Mouse (Mus musculus): ENCODE measurements around the gene Prkd2. TPM values are rescaled to one million over a fixed set of nuclear protein-coding genes. Genes with fewer than 3 reads are reported as not detected.

Gene Prkd2
- total RNA-seq, 2 experiments from 2014 or later: 3.8 to 7.3 TPM

DNA sequence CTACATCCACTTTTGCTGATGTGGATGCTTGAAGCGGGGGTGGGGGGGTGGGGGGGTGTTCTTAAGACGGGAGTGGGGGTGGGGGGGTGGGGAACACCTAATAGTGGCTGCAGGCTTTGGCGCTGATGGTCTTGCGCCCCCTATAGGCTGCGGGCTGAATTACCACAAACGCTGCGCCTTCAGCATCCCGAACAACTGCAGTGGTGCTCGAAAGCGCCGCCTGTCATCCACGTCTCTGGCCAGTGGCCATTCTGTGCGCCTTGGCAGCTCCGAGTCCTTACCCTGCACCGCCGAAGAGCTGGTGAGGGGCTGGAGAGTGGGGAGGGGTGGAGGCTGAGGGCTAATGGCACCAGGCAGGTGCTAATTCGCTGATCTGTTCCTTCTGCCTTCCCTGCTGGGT lies 5.9 kb downstream of the Prkd2 start:
- intact Hi-C loops (cut with DNase I): no loop called here
- peak; percentile 72 to 75 for DNase-seq (ENCODE audit: low spot score in 2 of 2)

DNA sequence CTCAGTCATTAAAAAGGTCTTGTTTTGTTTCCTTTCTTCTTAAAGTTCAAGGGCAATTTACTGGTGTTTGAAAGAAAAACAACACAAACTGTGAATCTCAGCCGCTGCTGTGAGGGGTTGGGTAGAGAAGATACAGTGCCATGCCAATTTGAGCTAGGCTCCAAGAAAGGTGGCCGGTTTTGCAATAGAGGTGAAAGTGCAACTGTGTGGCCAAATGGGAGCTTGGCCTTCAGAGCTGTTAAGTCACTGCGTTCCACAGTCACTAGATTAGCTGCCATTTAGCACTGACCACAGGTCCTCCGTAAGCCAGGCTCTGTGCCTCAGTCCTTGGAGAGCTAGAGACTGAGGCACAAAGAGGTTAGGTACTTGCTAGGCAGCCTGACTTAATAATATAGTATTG lies 8.9 kb downstream of the Prkd2 start:
- intact Hi-C loops (cut with DNase I): no loop called here
- no peak for DNase-seq (ENCODE audit: low spot score in 2 of 2)

DNA sequence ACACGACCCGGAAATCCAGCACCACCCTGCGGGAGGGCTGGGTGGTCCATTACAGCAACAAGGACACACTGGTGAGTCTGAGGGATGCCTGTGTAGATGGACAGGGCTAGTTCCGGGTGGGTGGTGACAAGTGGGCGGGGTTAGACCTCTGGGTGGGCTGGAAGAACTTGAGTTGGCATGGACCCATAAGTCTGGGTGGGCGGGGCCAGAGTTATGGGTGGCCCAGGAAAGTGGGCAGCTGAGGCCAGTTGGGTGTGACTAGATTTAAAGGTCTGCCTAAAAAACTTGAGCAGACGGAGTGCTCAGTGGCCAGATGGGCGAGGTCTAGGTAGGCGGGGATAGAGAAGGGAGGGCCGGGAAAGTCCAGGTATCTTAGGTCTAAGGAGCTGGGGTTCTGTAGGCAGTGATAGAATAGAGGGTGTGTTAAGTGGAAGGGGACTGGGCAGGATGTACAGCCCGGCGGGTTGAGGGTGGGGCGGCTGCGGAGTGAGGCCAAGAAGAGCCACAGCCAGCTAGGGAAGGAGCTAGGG lies 10.7 kb downstream of the Prkd2 start:
- DNase-seq (ENCODE audit: low spot score in 2 of 2): peak in 1 of 2 experiments; percentile 50
- intact Hi-C loops (cut with DNase I): no loop called here

DNA sequence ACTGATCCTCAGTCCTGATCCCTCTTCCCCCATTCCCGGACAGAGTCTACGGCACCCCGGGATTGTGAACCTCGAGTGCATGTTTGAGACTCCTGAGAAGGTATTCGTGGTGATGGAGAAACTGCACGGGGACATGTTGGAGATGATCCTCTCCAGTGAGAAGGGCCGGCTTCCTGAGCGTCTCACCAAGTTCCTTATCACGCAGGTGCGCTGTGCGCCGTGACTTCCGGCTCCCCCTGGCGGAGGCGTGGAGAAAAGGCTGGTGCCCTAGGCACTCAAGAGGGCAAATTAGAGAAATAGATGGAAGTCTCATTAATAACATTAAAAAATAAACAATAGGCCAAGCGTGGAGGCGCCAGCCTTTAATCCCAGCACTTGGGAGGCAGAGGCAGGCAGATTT lies 15.6 kb downstream of the Prkd2 start:
- DNase-seq (ENCODE audit: low spot score in 2 of 2): no peak
- intact Hi-C loops (cut with DNase I): no loop called here

DNA sequence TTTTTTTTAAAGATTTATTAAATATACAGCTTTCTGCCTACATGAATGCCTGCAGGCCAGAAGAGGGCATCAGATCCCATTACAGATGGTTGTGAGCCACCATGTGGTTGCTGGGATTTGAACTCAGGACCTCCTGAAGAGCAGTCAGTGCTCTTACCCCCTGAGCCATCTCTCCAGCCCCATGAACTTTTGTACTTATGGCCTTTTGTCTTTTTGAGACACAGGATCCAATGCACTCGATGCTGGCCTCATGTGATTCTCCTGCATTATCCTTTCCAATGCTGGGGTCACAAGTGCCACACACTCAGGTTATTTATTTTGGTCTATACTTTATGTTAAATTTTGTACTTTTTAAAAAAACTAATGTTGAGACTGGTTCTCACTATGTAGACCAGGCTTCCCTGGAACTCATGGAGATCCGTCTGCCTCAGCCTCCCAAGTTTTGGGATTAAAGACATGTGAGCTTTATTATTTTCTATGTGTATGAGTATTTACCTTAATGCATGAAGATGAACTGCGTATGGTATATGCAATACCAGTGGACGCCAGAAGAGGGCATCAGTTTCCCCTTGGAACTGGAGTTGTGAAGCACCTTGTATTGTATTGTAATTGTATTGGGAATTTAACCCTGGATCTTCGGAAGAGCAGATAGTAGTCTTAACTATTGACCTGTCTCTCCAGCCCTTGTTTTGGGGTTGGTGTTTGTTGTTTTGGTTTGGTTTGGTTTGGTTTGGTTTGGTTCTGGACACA lies 17.4 kb downstream of the Prkd2 start:
- intact Hi-C loops (cut with DNase I): no loop called here
- peak in 1 of 2 experiments; percentile 77 for DNase-seq (ENCODE audit: low spot score in 2 of 2)

DNA sequence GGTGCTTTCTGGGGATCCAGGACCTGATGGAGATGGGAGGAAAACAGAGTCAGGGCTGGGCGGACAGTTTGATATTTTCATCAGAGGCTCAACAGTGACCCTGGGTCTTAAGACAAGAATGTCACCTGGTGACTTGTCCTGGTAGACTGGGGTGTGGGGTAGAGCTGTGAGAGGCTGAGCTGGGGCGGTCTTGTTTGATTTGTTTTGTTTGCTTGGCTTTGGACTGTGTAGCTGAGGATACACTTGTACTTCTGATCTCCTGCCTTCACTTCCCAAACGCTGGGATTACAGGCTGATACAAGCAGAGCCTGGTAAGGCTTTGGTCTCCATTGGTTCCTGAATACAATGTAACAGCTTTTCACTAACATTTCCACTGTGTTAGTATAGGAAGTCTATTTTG lies 24.8 kb downstream of the Prkd2 start:
- no peak for DNase-seq (ENCODE audit: low spot score in 2 of 2)
- intact Hi-C loops (cut with DNase I): no loop called here

DNA sequence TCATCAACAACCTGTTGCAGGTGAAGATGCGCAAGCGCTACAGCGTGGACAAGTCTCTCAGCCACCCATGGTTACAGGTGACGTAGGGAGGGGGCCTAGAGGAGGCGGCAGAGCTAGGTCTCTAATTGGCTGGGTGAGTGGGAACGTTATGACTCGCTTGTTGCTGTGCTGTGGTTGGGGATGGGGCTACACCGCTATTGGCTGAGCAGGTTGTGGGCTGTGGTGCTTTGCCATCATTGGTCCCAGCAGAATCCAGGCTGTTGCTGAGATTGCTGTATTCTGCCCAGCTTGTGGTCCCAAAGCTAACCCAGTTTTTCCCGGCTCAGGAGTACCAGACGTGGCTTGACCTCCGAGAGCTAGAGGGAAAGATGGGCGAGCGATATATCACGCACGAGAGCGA lies 26.8 kb downstream of the Prkd2 start:
- intact Hi-C loops (cut with DNase I): no loop called here
- peak; percentile 92 to 99 for DNase-seq (ENCODE audit: low spot score in 2 of 2)

DNA sequence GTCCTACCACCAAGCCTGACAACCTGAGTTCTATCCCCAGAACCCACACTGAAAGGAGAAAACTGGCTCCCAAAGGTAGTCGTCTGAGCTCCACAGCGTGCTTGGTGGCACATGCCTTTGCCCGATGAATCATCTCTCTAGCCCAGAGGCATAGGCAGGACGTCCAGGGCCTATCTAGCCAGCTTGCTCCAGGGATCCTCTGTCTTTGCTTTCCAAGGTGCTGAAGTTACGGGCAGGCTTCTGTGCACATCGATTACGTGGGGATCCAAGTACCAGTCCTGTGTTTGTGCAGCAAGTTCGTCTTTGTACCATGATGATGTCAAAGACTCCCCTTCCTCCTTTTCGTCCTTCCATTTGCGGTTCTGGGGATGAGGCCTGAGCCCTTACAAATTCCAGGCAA lies 28.9 kb downstream of the Prkd2 start:
- DNase-seq (ENCODE audit: low spot score in 2 of 2): no peak
- intact Hi-C loops (cut with DNase I): loop anchor here (5.0 kb wide), 1 partner anchor 41 kb away; no protein-coding TSS in a partner anchor

DNA sequence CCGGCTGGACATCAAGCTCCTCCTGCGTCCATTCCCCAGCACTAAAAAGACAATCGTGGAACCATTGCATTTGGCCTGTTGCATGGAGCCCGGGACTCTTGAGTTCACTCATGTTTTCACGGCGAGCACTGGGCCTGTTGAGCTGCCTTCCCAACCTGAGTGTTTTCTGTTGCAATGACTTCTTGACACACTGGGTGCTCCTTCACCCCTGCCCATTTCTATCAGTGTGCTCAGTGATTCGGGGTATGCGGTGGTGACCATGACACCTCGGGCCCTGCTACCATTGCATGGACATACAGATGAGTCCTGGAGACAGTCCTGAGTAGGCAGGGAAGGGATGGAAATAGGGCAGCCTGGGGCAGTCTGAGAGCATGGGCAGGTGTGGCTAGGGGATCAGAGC lies 29.8 kb downstream of the Prkd2 start:
- no peak for DNase-seq (ENCODE audit: low spot score in 2 of 2)
- intact Hi-C loops (cut with DNase I): loop anchor here (5.0 kb wide), 1 partner anchor 40 kb away; no protein-coding TSS in a partner anchor

DNA sequence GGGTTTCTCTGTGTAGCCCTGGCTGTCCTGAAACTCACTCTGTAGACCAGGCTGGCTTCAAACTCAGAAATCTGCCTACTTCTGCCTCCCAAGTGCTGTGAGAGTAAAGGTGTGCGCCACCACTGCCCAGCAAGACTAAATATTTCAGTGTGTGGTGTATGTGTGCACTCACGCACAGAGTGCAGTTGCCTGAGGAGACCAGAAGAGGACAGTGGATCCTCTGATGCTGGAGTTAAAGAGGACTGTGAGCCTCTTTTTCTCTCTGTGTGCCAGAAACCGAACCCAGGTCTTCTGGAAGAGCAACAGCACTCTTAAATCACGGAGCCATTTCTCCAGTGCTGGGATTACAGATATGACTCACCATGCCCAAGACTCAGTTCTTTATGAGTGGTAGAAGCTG lies 30.7 kb downstream of the Prkd2 start:
- intact Hi-C loops (cut with DNase I): loop anchor here (5.0 kb wide), 1 partner anchor 39 kb away; no protein-coding TSS in a partner anchor
- no peak for DNase-seq (ENCODE audit: low spot score in 2 of 2)

DNA sequence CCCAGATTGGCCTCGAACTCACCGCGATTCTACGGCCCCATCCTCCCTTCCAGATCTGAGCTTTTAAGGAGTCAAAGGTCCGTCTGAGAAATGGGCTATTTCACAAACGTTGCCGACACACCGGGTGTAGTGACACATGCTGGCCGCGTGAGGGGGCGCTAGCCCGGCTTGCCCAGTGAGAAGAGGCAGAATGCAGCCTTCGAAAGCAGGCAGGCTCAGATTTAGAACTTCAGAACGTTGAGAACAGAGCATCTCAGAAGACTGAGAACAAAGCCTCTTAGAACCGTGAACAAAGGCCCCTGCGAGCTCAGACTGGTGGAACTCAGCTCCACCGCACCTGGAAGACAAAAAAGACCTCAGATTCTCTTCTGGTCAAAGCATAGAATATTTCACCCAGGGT lies 31.5 kb downstream of the Prkd2 start:
- intact Hi-C loops (cut with DNase I): loop anchor here (5.0 kb wide), 1 partner anchor 38 kb away; no protein-coding TSS in a partner anchor
- DNase-seq (ENCODE audit: low spot score in 2 of 2): peak; percentile 73 to 83

DNA sequence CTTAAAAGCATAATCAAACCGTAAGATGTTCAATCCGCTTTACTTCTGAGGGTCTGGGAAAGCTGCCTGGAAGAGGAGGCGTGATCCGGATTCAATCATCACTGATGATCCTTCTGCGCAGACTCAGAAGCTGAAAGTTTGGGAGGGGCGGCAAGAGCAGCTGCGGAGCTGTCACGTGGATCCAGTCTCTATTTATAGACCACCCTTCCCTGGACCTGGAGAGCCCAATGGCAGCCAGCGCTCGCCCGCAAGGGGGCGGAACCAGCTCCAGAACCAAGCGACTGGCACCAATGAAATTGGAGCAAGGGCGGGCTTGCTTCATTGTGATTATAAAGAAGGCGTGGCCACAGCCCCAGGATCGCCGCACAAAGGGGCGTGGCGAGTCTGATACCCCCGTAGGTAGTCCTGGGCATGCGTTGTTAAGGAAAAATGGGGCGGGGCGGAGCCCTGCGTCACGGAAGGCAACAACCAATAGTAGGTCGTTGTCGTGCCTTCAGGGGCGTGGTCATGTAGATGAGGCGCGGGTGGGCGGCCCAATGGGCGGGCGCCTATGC lies 32.1 kb downstream of the Prkd2 start:
- peak; percentile 100 for DNase-seq (ENCODE audit: low spot score in 2 of 2)
- intact Hi-C loops (cut with DNase I): loop anchor here (5.0 kb wide), 1 partner anchor 37 kb away; no protein-coding TSS in a partner anchor

DNA sequence AGATGAGACGGTGACA lies 32.4 kb downstream of the Prkd2 start, which contains the start of gene Dact3:
Gene Dact3, plus strand, starts transcription at position 8 of the 16 bp plus-strand sequence.
- no peak for DNase-seq (ENCODE audit: low spot score in 2 of 2)

DNA sequence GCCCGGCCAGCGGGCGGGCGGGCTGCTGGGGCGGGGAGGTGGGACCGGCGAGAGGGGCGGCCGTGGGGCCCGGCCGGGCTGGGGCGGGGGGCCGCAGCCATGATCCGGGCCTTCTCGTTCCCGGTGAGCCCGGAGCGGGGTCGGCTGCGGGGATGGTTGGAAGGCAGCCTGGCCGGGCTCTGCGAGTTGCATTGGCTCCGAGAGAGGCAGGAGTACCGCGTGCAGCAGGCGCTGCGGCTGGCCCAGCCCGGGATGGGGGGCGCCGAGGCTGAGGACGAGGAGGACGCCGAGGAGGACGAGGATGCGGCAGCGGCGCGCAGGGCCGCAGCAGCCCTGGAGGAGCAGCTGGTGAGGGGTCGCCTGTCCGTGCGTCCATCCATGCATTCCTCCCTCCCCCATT lies 32.6 kb downstream of the Prkd2 start:
- DNase-seq (ENCODE audit: low spot score in 2 of 2): no peak
- intact Hi-C loops (cut with DNase I): no loop called here

More for the DNA sequence above, 32.4 kb downstream of the Prkd2 start, which contains the start of gene Dact3:
- intact Hi-C loops (cut with DNase I): no loop called here

DNA sequence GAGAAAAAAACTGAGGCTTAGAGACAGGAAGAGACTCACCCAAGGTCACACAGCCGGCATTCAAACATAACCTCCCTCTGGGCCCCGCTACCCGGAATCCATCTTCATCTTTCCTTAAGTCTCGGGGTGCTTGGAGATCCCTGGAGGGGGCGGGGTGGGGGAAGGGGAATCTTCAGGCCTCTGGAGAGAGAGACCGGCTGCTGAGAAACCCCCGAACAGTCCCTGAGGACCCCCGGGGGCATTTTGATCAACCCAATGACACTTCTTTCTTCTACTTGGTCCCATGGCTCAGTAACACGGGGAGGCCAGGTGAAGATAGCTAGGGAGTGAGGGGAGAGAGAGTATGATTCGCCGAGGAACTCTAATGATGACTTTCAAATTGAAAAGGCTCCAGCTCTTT lies 33.3 kb downstream of the Prkd2 start:
- intact Hi-C loops (cut with DNase I): loop anchor here (1.0 kb wide), 1 partner anchor 15 kb away; the partner anchor contains the start of gene Gng8
- no peak for DNase-seq (ENCODE audit: low spot score in 2 of 2)

DNA sequence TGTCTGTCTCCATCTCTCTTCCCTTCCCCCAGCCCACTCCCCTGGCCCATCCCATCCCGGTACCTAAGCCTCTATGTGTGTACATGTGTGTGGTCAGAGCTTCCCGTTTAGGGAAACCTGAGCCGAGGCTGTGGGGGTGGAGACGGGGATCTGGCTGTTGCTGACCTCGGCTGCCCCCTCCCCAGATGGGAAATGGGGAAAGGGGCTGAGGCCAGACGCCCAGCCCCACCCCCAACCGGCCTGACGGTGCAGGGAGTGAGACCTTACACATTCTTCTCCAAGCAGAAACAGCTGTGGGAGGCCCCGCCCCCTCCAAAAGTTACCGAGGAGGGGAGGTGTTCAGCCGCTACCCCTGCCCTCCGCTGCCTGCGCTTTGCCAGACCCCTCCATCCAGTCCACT lies 33.9 kb downstream of the Prkd2 start:
- DNase-seq (ENCODE audit: low spot score in 2 of 2): no peak
- intact Hi-C loops (cut with DNase I): loop anchor here (1.0 kb wide), 1 partner anchor 15 kb away; the partner anchor contains the start of gene Gng8

DNA sequence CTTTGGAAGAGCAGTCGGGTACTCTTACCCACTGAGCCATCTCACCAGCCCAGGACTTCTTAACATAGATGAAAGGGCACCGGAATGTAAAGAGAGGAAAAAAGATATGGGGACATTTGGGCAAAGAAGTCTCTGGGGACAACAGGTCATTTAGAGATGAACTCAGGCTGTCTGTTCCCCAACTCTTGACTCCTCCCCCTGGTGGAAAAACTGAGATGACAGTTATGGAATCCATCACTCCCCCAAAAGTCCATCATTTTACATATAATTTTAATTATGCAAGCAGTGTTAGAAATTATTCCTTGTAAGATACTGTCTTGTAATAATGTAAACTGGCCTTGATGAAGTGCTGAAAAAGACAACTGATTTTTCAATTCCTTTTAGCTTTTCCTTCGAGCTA lies 35.0 kb downstream of the Prkd2 start:
- no peak for DNase-seq (ENCODE audit: low spot score in 2 of 2)
- intact Hi-C loops (cut with DNase I): no loop called here

DNA sequence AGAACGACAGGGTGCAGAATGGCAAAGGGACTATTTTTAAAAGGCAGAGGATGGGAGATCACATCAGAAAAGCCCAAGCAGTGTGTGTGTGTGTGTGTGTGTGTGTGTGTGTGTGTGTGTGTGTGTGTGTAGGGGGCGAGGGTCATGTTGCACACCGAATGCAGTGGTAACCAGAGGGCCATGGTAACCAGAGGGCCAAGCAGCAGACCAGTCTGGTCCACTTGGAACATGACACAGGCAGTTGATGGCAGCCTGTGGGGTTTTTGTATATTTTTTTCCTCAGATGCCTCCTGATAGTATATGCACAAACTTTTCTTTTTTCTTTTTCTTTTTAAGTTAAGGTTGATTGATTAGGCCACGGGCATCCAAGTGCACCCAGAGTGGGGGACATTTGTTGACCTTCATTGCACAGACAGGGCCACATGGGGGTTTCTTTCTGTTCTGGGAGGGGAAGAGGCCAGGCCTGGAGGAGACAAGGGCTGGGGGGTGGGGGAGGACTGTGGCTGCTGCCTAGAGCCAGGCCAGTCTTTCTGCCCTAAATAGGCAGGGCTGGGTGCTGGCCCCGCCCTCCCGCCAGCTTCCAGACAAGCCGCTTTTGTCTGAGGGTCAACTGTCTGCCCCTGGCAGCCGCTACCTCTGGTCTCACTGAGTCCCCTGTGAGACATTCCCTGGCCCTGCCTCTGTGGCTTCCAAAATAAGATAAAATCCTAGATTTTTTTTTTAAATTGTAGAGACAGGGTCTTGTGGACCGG lies 37.3 kb downstream of the Prkd2 start:
- no peak for DNase-seq (ENCODE audit: low spot score in 2 of 2)
- intact Hi-C loops (cut with DNase I): no loop called here

DNA sequence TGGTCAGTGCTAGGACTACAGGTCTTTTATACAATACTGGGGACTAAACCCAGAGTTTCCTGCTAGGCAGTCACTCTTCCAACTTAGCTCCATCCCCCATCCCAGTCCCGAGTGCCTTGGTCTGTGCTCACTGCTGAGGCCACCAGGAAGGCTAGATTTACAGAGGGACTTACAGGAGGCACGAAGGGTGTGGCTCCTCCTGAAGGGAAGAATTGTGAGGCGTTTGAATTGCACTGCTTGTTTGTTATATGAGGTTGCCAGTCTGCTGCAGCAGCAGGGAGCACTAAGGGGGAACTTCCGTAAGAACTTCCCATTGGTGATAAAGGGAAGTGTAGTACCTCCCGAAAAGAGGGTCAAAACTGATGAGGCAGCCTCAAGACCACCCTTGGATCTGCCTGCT lies 37.9 kb downstream of the Prkd2 start:
- intact Hi-C loops (cut with DNase I): no loop called here
- no peak for DNase-seq (ENCODE audit: low spot score in 2 of 2)

DNA sequence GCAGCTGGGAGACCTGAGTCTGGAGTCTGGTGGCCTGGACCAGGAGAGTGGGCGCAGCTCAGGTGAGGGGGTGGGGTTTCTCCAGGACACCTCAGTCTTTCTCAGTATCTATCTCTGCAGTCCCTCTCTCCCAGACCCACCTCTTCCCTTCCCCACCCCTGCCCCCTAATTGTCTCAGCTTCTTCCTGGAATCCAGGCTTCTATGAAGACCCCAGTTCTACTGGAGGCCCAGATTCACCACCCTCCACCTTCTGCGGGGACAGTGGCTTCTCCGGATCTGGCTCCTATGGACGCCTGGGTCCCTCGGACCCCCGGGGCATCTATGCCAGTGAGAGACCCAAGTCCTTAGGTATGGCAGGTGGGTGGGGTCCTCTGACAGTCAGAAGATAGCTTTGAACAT lies 40.5 kb downstream of the Prkd2 start:
- DNase-seq (ENCODE audit: low spot score in 2 of 2): no peak
- intact Hi-C loops (cut with DNase I): no loop called here

DNA sequence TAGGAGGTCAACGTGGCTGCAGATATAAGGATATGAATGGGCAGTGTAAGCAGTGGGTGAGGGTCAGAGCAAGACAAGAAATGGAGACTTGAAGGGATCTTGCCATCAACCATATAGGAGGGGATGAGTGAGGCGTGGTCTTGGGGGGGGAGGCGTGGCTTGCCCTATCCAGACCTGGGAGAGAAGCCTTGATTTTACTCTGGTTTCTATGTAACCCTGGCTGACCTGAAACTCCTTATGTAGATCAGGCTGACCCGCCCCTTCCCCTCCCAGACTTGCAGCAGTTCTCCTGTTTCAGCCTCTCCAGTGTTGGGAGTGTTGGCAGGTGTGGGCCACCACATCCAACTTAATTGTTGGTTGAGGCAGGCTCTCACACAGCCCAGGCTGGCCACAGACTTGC lies 41.6 kb downstream of the Prkd2 start:
- DNase-seq (ENCODE audit: low spot score in 2 of 2): no peak
- intact Hi-C loops (cut with DNase I): no loop called here
